Mouse (Mus musculus) erythroblast, embryonic 14.5 days (primary cell): ENCODE results near the gene Cd4. TPM values are rescaled to one million over a fixed set of nuclear protein-coding genes. Genes with fewer than 3 reads are reported as not detected.

ENCODE experiments used
- H3K27me3 ChIP-seq: 2 replicates; pipeline ENCODE4 v1.6.1; 2012; ENCODE audit warnings: inconsistent platforms; ENCODE audit not compliant: control insufficient read depth
- H3K36me3 ChIP-seq: 2 replicates; pipeline ENCODE4 v1.6.1; 2012; ENCODE audit warnings: mild to moderate bottlenecking, inconsistent platforms; ENCODE audit not compliant: control insufficient read depth
- H3K4me1 ChIP-seq: 2 replicates; pipeline ENCODE4 v1.6.1; 2012; ENCODE audit warnings: inconsistent platforms; ENCODE audit not compliant: control insufficient read depth
- H3K4me3 ChIP-seq: replicated peaks from 2 replicates; pipeline ENCODE3; 2012; ENCODE audit warnings: moderate library complexity, mild to moderate bottlenecking, inconsistent platforms
- H3K9me3 ChIP-seq: 2 replicates; pipeline ENCODE4 v1.6.1; 2012; ENCODE audit warnings: low read length, inconsistent platforms, mixed read lengths; ENCODE audit not compliant: control insufficient read depth
- GATA1 ChIP-seq: IDR thresholded peaks from 2 replicates; pipeline ENCODE4 v1.6.1; 2012; ENCODE audit warnings: low read length, inconsistent platforms, mixed read lengths
- TAL1 ChIP-seq: IDR thresholded peaks from 3 replicates; pipeline ENCODE4 v1.6.1; 2012; ENCODE audit warnings: low read length, inconsistent platforms, mixed read lengths
- polyA plus RNA-seq: library from polyadenylated mRNA; stranded (reverse); fragments of >175 nt; gene quantifications from 2 replicates; pipeline ENCODE4 v1.2.3, GENCODE M21; 2012

Gene Cd4
- polyA plus RNA-seq, 1 experiment: not detected

GRCm38 (mm10) chr6:124863658-124864298 lies 24.2 kb downstream of the Cd4 start, which contains the start of gene Gpr162:
TSS of gene Gpr162 (minus strand) at chr6:124863983.
- Histone ChIP-seq H3K4me3 (no peak within 1 kb of the TSS), H3K27me3 (peaks cover 73% of the 10 kb centered on the region), H3K36me3 (no peaks in the 10 kb centered on the region), H3K4me1 (0 out of 2 replicates have a peak, but pooled peaks cover 2% of the 10 kb centered on the region), H3K9me3 (no peaks in the 10 kb centered on the region)
- TF ChIP-seq TAL1: no peak

DNA sequence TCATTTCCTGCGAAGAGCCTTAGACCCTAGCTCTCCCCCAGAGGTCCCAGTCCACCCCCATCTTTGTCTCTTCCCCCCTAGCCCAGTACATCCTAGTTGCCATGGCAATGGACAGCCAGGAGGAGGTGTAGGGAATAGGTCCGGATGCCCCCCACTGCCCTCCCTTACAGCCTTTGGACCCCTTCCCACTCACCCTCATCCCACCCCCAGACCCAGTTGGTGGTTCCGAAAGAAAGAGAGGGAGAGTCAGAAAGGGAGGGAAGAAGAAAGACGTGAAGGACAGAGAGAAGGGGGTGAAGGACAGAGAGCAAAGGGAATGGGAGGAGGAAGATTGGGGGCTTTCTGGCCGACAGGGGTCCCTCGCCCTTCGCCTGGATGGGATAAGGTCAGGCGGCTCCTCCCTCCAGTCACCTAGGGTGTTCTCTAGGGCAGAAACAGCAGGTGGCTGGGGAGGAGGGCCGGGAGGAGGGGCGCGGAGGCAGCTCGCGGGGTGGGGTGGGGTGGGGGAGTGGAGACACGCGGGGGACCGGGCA lies 24.8 kb downstream of the Cd4 start:
- H3K36me3 ChIP-seq: no peaks in the 10 kb centered on the region
- H3K4me3 ChIP-seq: no peak overlapping the region
- peaks cover 79% of the 10 kb centered on the region for H3K27me3 ChIP-seq
- H3K9me3 ChIP-seq: no peaks in the 10 kb centered on the region
- TF ChIP-seq TAL1 (no peak), GATA1 (no peak)
- H3K4me1 ChIP-seq: 0 out of 2 replicates have a peak, but pooled peaks cover 2% of the 10 kb centered on the region

- Histone ChIP-seq H3K4me1 (0 out of 2 replicates have a peak, but pooled peaks cover 2% of the 10 kb centered on the region), H3K27me3 (peaks cover 86% of the 10 kb centered on the region), H3K4me3 (no peak overlapping the region), H3K9me3 (no peaks in the 10 kb centered on the region), H3K36me3 (no peaks in the 10 kb centered on the region)
- no peak for TF ChIP-seq TAL1
- TF ChIP-seq GATA1: no peak
Measured at GRCm38 (mm10) chr6:124862406-124863124, 25.5 kb downstream of the Cd4 start.

- Histone ChIP-seq H3K36me3 (no peaks in the 10 kb centered on the region), H3K9me3 (no peaks in the 10 kb centered on the region; the same call in 1 of the 2 replicates), H3K4me3 (no peak overlapping the region), H3K4me1 (peaks cover 6% of the 10 kb centered on the region), H3K27me3 (peaks cover 93% of the 10 kb centered on the region)
- no peak for TF ChIP-seq GATA1
- no peak for TF ChIP-seq TAL1
Measured at GRCm38 (mm10) chr6:124861802-124862201, 26.2 kb downstream of the Cd4 start.

DNA sequence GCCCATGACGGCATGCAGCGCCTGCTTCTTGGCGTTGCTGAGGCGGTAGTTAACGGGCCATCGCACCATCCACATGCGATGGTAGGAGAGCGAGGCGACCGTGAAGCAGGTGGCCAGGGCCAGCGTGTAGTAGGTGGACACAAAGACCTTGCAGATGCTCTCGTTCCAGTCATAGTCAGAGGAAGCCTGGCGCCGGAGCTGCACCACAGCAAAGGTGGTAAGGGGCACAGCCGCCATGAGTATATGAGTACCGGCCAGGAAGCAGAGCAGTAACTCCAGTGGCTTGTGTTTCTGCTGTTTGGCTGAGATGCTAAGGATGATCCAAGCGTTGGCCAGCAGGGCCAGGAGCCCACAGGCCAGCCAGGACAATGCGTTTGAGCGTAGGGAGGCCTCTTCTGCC lies 26.8 kb downstream of the Cd4 start:
- TF ChIP-seq GATA1 (no peak), TAL1 (no peak)
- H3K4me1 ChIP-seq: peaks cover 7% of the 10 kb centered on the region
- H3K27me3 ChIP-seq: peaks cover 99% of the 10 kb centered on the region
- no peak overlapping the region for H3K4me3 ChIP-seq
- H3K9me3 ChIP-seq: no peaks in the 10 kb centered on the region; the same call in 1 of the 2 replicates
- H3K36me3 ChIP-seq: no peaks in the 10 kb centered on the region

GRCm38 (mm10) chr6:124860511-124860910 lies 27.5 kb downstream of the Cd4 start:
- no peaks in the 10 kb centered on the region; the same call in 1 of the 2 replicates for H3K9me3 ChIP-seq
- no peaks in the 10 kb centered on the region for H3K36me3 ChIP-seq
- no peak for TF ChIP-seq TAL1
- no peak for TF ChIP-seq GATA1
- no peak overlapping the region for H3K4me3 ChIP-seq
- peaks cover 7% of the 10 kb centered on the region for H3K4me1 ChIP-seq
- peaks cover 99% of the 10 kb centered on the region for H3K27me3 ChIP-seq

GRCm38 (mm10) chr6:124859725-124860124 lies 28.3 kb downstream of the Cd4 start:
- Histone ChIP-seq H3K9me3 (no peaks in the 10 kb centered on the region; the same call in 1 of the 2 replicates), H3K4me3 (no peak overlapping the region), H3K36me3 (no peaks in the 10 kb centered on the region), H3K4me1 (peaks cover 7% of the 10 kb centered on the region), H3K27me3 (peaks cover 96% of the 10 kb centered on the region)
- TF ChIP-seq GATA1: no peak
- no peak for TF ChIP-seq TAL1

DNA sequence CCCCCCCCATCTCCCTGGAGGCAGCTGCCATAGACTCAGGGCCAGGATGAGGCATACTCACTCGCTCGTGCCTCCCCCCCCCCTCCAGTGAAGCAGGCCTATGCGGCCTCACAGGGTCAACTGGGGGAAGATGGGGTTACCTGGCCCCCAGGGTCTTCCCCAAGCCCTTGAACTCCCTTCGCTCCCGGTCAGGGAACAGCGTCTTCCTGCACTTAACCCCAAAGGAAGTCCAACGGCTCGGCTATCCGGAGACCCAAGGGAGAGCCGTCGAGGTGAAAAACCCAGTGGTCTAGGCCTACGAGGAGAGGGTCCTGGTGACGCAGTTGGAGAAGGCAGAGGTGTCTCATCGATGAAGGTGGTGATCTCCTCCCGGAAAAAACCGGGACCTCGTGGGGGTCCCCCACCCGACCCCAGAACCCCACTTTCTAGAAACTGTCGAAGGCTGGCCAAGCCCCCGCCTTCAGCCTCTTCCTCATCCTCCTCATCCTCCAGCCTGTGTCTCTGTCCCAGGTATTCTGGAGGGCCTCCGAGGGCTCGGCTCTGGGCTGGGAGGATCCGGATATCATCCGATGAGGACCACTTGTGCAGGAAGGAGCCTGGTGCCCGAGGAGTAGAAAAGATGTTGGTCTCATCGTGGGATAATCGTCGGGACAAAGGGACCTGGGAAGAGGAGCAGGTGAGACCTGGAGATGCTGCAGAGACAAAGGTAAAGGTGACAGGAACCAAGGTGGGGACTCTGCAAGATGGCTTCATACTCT lies 29.3 kb downstream of the Cd4 start:
- no peaks in the 10 kb centered on the region; the same call in 1 of the 2 replicates for H3K9me3 ChIP-seq
- H3K36me3 ChIP-seq: no peaks in the 10 kb centered on the region
- H3K4me1 ChIP-seq: peaks cover 5% of the 10 kb centered on the region
- no peak for TF ChIP-seq GATA1
- no peak overlapping the region for H3K4me3 ChIP-seq
- H3K27me3 ChIP-seq: peaks cover 92% of the 10 kb centered on the region
